Mouse (Mus musculus) fat pad, adult 2 months (tissue): ENCODE measurements around the gene Olfr1191-ps1.
"Not testable (repeated sequence)": the region's sequence is repeated elsewhere in the genome, so short reads cannot be mapped to it uniquely, and the experiment has no call there.

Source experiments
- DNase-seq: peaks from one replicate; pipeline ENCODE4 v3.0.0-alpha.2; 2011; ENCODE audit warnings: low read depth, low spot score; ENCODE audit errors: extremely low read depth

The Olfr1191-ps1 gene

GRCm38 (mm10) chr2:88640242-88640641 is at the start of gene Olfr1191-ps1:
Gene Olfr1191-ps1 (plus strand): TSS chr2:88640542.
- not testable (repeated sequence) for DNase-seq

- no peak for DNase-seq
These were observed 7.9 kb downstream of the Olfr1191-ps1 start, which contains the start of gene Olfr1192-ps1 for GRCm38 (mm10) chr2:88648209-88648608. Gene Olfr1192-ps1 (plus strand): TSS chr2:88648509.

GRCm38 (mm10) chr2:88675328-88675727 is 35.0 kb downstream of the Olfr1191-ps1 start, which contains the start of gene Olfr1193:
Gene Olfr1193 (plus strand): TSS chr2:88675628.
- not testable (repeated sequence) for DNase-seq

GRCm38 (mm10) chr2:88689087-88689486 is 48.7 kb downstream of the Olfr1191-ps1 start, which contains the start of gene Olfr1195:
Gene Olfr1195 (minus strand): TSS chr2:88689187.
- DNase-seq = no peak
